Mouse (Mus musculus) midbrain, embryonic 13.5 days (tissue): ENCODE measurements around the gene Fkrp. TPM values are rescaled to one million over a fixed set of nuclear protein-coding genes. Genes with fewer than 3 reads are reported as not detected.

Experiments used
- ATAC-seq: fragments of 200-750 bp; cut with Nextera tagmentation; 2 replicates; pipeline ENCODE4 v1.8.0; 2017; ENCODE audit warnings: mild to moderate bottlenecking, moderate TSS enrichment, moderate library complexity
- H3K27ac ChIP-seq: fragments of 300-500 bp; sonication (generic); 2 replicates; pipeline ENCODE4 v1.5.1; 2015; ENCODE audit warnings: inconsistent platforms, mild to moderate bottlenecking, moderate library complexity
- H3K27me3 ChIP-seq: fragments of 300-500 bp; sonication (generic); 2 replicates; pipeline ENCODE4 v1.6.1; 2015; ENCODE audit warnings: mild to moderate bottlenecking, inconsistent platforms
- H3K36me3 ChIP-seq: fragments of 300-500 bp; sonication (generic); 2 replicates; pipeline ENCODE4 v1.6.1; 2015; ENCODE audit warnings: mild to moderate bottlenecking, inconsistent platforms
- H3K4me1 ChIP-seq: fragments of 300-500 bp; sonication (generic); replicated peaks from 2 replicates; pipeline ENCODE4 v1.6.1; 2015; ENCODE audit warnings: inconsistent platforms
- H3K4me2 ChIP-seq: fragments of 300-500 bp; sonication (generic); replicated peaks from 2 replicates; pipeline ENCODE4 v1.6.1; 2015; ENCODE audit warnings: moderate library complexity, mild to moderate bottlenecking, inconsistent platforms
- H3K4me3 ChIP-seq: fragments of 300-500 bp; sonication (generic); replicated peaks from 2 replicates; pipeline ENCODE4 v1.5.1; 2015; ENCODE audit warnings: mild to moderate bottlenecking, inconsistent platforms
- H3K9ac ChIP-seq: fragments of 300-500 bp; sonication (generic); replicated peaks from 2 replicates; pipeline ENCODE4 v1.6.1; 2015; ENCODE audit warnings: mild to moderate bottlenecking, inconsistent platforms
- H3K9me3 ChIP-seq: fragments of 300-500 bp; sonication (generic); 2 replicates; pipeline ENCODE4 v1.6.1; 2016; ENCODE audit warnings: mild to moderate bottlenecking, inconsistent platforms
- WGBS: fragments of 180-500 bp; shearing (Covaris S2); methylation state at CpG from one replicate; pipeline ENCODE4 v1.1.7; 2015; 5-methylcytosine and 5-hydroxymethylcytosine counted together
- polyA plus RNA-seq: library from polyadenylated mRNA; unstranded; fragments of >200 nt; fragmentation: Nextera tagmentation; extraction: Ambion mirVana; gene quantifications from 2 replicates; pipeline ENCODE4 v1.2.1, GENCODE M21; 2015

Gene Fkrp
- polyA plus RNA-seq, 1 experiment from 2014 or later = 46.1 TPM

DNA sequence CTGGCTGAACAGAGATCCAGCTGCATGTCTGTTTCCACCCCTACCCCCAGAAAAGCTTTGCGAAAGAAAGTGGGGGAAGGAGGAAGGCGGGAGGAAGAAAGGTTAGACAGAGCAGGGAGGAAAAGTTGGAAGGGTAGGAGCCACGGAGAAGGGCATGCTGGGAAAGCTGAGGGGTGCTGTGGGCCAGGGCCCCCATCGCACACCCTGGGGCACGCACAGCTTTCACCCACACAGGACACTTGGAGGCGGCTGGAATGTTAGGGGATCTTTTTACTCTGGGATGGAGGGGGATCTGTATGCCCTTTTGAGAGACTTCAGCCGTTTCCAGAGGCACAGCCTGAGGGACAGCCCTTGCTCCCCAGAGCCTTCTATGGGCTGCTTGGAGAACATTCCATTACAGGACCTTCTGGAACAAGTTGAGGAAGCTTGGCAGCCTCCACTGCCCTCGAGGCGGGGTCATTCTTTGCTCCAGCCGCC is 55.5 kb downstream of the Fkrp start:
- Histone ChIP-seq H3K27me3 (no peaks in the 10 kb centered on the region), H3K4me1 (0 out of 2 replicates have a peak, but pooled peaks cover 5% of the 10 kb centered on the region), H3K4me3 (no peak overlapping the region), H3K9me3 (no peaks in the 10 kb centered on the region), H3K27ac (no peak overlapping the region), H3K4me2 (no peak overlapping the region), H3K9ac (no peak overlapping the region), H3K36me3 (no peaks in the 10 kb centered on the region)
- ATAC-seq = no peak
- 58% methylated on average over 10 of the region's 10 CpGs for WGBS

DNA sequence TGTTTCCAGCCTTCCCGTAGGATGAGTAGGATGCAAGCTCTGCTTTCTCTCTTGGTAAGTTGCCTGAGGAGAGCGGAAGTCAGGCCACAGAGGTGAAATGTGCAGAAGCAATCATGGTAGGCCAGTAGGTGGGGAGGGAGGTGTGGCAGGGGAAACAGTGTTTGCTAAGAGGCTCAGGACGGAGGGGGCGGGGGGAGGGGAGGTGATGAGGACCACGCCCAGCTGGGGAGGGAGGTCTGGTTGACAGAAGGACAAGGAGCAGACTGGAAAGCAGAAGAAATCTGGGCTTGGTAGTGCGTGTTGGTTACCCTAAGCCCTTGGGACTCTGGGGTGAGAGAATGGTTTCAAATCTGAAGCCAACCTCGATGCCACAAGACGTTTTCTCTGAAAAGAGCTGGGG is 56.2 kb downstream of the Fkrp start:
- Histone ChIP-seq H3K27ac (no peak overlapping the region), H3K9ac (no peak overlapping the region), H3K4me1 (0 out of 2 replicates have a peak, but pooled peaks cover 5% of the 10 kb centered on the region), H3K36me3 (no peaks in the 10 kb centered on the region), H3K4me3 (no peak overlapping the region), H3K27me3 (no peaks in the 10 kb centered on the region), H3K9me3 (no peaks in the 10 kb centered on the region), H3K4me2 (no peak overlapping the region)
- ATAC-seq = no peak
- WGBS = 33% methylated on average over 8 of the region's 8 CpGs

Other genes with a start within 250 kb of the Fkrp start
- 32.4 and 34.0 TPM in 2 replicates for gene Arhgap35, start 201.7 kb downstream of the Fkrp start, polyA plus RNA-seq
- gene Ceacam15, start 141.0 kb downstream of the Fkrp start, polyA plus RNA-seq = not detected in 2 replicates
- gene Ceacam9, start 94.8 kb downstream of the Fkrp start, polyA plus RNA-seq = 0.14 TPM in 1 of 2 replicates, not detected in the other
- gene Ap2s1, start 78.3 kb downstream of the Fkrp start, polyA plus RNA-seq = 360 and 361 TPM in 2 replicates
- 13.8 and 14.9 TPM in 2 replicates for gene Slc1a5, start 35.4 kb downstream of the Fkrp start, polyA plus RNA-seq
- 184 and 186 TPM in 2 replicates for gene Strn4, start 843 bp downstream of the Fkrp start, polyA plus RNA-seq
- 6.4 and 6.6 TPM in 2 replicates for gene Prkd2, start 26.2 kb upstream of the Fkrp start, polyA plus RNA-seq
- 2.8 and 2.9 TPM in 2 replicates for gene Dact3, start 58.6 kb upstream of the Fkrp start, polyA plus RNA-seq
- gene Gng8, start 75.1 kb upstream of the Fkrp start, polyA plus RNA-seq = 23.4 and 30.8 TPM in 2 replicates
- gene Ptgir, start 89.8 kb upstream of the Fkrp start, polyA plus RNA-seq = 0.41 and 0.54 TPM in 2 replicates
- gene Calm3, start 107.4 kb upstream of the Fkrp start, polyA plus RNA-seq = 297 and 325 TPM in 2 replicates
- gene Pnmal2, start 128.0 kb upstream of the Fkrp start, polyA plus RNA-seq = 119 and 120 TPM in 2 replicates
- gene Pnmal1, start 142.9 kb upstream of the Fkrp start, polyA plus RNA-seq = 54.7 and 60.8 TPM in 2 replicates
- 3.4 and 4.3 TPM in 2 replicates for gene Gm42372, start 166.4 kb upstream of the Fkrp start, polyA plus RNA-seq
- gene Ccdc8, start 176.0 kb upstream of the Fkrp start, polyA plus RNA-seq = 5.6 and 5.9 TPM in 2 replicates
- 108 and 110 TPM in 2 replicates for gene Ppp5c, start 211.2 kb upstream of the Fkrp start, polyA plus RNA-seq
- gene Hif3a, start 245.7 kb upstream of the Fkrp start, polyA plus RNA-seq = 2.0 and 2.4 TPM in 2 replicates